Mouse (Mus musculus) heart, postnatal 0 days (tissue): ENCODE measurements at regions not wholly inside any gene's neighbourhood (a gene's known extent, or its start where the extent isn't known, plus 50 kb on each side); places are given as distances from the start of the nearest gene placed in this dataset.
A peak's percentile ranks its signal among the peaks of the same experiment; 100 is the strongest.

Experiments used
- ATAC-seq: fragments of 200-750 bp; cut with Nextera tagmentation; 2 replicates; pipeline ENCODE4 v1.8.0; 2017; ENCODE audit warnings: low read depth, moderate number of reproducible peaks, moderate library complexity; ENCODE audit not compliant: insufficient read depth
- DNase-seq: peaks from one replicate; pipeline ENCODE4 v3.0.0-alpha.2; 2016; ENCODE audit warnings: low spot score
- H3K27ac ChIP-seq: fragments of 300-500 bp; sonication (generic); 2 replicates; pipeline ENCODE4 v1.5.1; 2014; ENCODE audit warnings: low read depth, mild to moderate bottlenecking
- H3K27me3 ChIP-seq: fragments of 300-500 bp; sonication (generic); 2 replicates; pipeline ENCODE4 v1.6.1; 2014; ENCODE audit warnings: low read length, mixed read lengths; ENCODE audit not compliant: control insufficient read depth, insufficient read depth
- H3K36me3 ChIP-seq: fragments of 300-500 bp; sonication (generic); replicated peaks from 2 replicates; pipeline ENCODE4 v1.6.1; 2014; ENCODE audit warnings: low read length, mixed read lengths; ENCODE audit not compliant: control insufficient read depth, insufficient read depth
- H3K4me1 ChIP-seq: fragments of 300-500 bp; sonication (generic); 2 replicates; pipeline ENCODE4 v1.6.1; 2014; ENCODE audit warnings: antibody characterized with exemption; ENCODE audit not compliant: control insufficient read depth, insufficient read depth
- H3K4me2 ChIP-seq: fragments of 300-500 bp; sonication (generic); 2 replicates; pipeline ENCODE4 v1.6.1; 2014; ENCODE audit warnings: low read depth, mild to moderate bottlenecking, low read length, moderate library complexity
- H3K4me3 ChIP-seq: fragments of 300-500 bp; sonication (generic); 2 replicates; pipeline ENCODE4 v1.5.1; 2014; ENCODE audit warnings: low read depth, low read length
- H3K9ac ChIP-seq: fragments of 300-500 bp; sonication (generic); replicated peaks from 2 replicates; pipeline ENCODE4 v1.6.1; 2014; ENCODE audit warnings: low read depth, low read length, mixed read lengths
- H3K9me3 ChIP-seq: fragments of 300-500 bp; sonication (generic); replicated peaks from 2 replicates; pipeline ENCODE4 v1.6.1; 2016; ENCODE audit warnings: low read length; ENCODE audit not compliant: control insufficient read depth
- CTCF ChIP-seq: IDR thresholded peaks from 2 replicates; pipeline ENCODE4 v1.5.1; 2016; ENCODE audit warnings: antibody characterized with exemption, control low read depth, low read depth
- EP300 ChIP-seq: IDR thresholded peaks from 2 replicates; pipeline ENCODE4 v1.6.1; 2016; ENCODE audit warnings: antibody characterized with exemption, low read depth
- WGBS: fragments of 180-500 bp; shearing (Covaris S2); extraction: QIAGEN DNeasy Blood & Tissue Kit; methylation state at CpG from one replicate; pipeline ENCODE4 v1.1.7; 2014; 5-methylcytosine and 5-hydroxymethylcytosine counted together

GRCm38 (mm10) chr2:169204254-169204752 is 248.9 kb upstream of the Zfp64 start:
- Histone ChIP-seq H3K4me1 (peaks cover 3% of the 10 kb centered on the region; the same call in 1 of the 2 replicates), H3K4me3 (peak overlapping the region; percentile 17), H3K4me2 (peak overlapping the region; percentile 52), H3K9ac (no peak overlapping the region), H3K36me3 (no peaks in the 10 kb centered on the region), H3K27ac (no peak overlapping the region), H3K27me3 (no peaks in the 10 kb centered on the region), H3K9me3 (no peaks in the 10 kb centered on the region)
- ATAC-seq (peak; percentile 68; the same call in 1 of the 2 replicates), DNase-seq (peak; percentile 13)
- 17% methylated on average over 19 of the region's 19 CpGs for WGBS
- TF ChIP-seq EP300 (no peak), CTCF (no peak)

- no peak for DNase-seq
- no peak for ATAC-seq
- WGBS = 85% methylated on average over 7 of the region's 7 CpGs
- H3K4me1 ChIP-seq = no peaks in the 10 kb centered on the region
- H3K36me3 ChIP-seq = no peaks in the 10 kb centered on the region
- H3K9me3 ChIP-seq = no peaks in the 10 kb centered on the region
- H3K27ac ChIP-seq = no peak overlapping the region
- H3K27me3 ChIP-seq = no peaks in the 10 kb centered on the region
- no peak for TF ChIP-seq CTCF
- no peak for TF ChIP-seq EP300
- H3K4me3 ChIP-seq = no peak overlapping the region
- H3K9ac ChIP-seq = no peak overlapping the region
- H3K4me2 ChIP-seq = no peak overlapping the region
These were observed 236.6 kb upstream of the Zfp64 start for GRCm38 (mm10) chr2:169191974-169192373.

- no peak for DNase-seq
- no peak overlapping the region for H3K27ac ChIP-seq
- no peaks in the 10 kb centered on the region for H3K27me3 ChIP-seq
- no peak overlapping the region for H3K4me3 ChIP-seq
- no peak for TF ChIP-seq EP300
- no peaks in the 10 kb centered on the region for H3K36me3 ChIP-seq
- no peaks in the 10 kb centered on the region for H3K9me3 ChIP-seq
- no peak for ATAC-seq
- no peak overlapping the region for H3K4me2 ChIP-seq
- no peaks in the 10 kb centered on the region for H3K4me1 ChIP-seq
- no peak overlapping the region for H3K9ac ChIP-seq
- 73% methylated on average over 10 of the region's 10 CpGs for WGBS
These were observed 236.1 kb upstream of the Zfp64 start for GRCm38 (mm10) chr2:169191465-169191864.

- no peaks in the 10 kb centered on the region for H3K36me3 ChIP-seq
- H3K4me1 ChIP-seq = no peaks in the 10 kb centered on the region
- H3K27ac ChIP-seq = no peak overlapping the region
- DNase-seq = no peak
- TF ChIP-seq EP300 = no peak
- TF ChIP-seq CTCF = no peak
- no peaks in the 10 kb centered on the region for H3K27me3 ChIP-seq
- no peak overlapping the region for H3K4me2 ChIP-seq
- 75% methylated on average over 3 of the region's 3 CpGs for WGBS
- no peak overlapping the region for H3K4me3 ChIP-seq
- no peak overlapping the region for H3K9ac ChIP-seq
- H3K9me3 ChIP-seq = no peaks in the 10 kb centered on the region
- ATAC-seq = no peak
These were observed 222.2 kb upstream of the Zfp64 start for GRCm38 (mm10) chr2:169177565-169177964.

GRCm38 (mm10) chr2:169168795-169169194 is 213.4 kb upstream of the Zfp64 start:
- Histone ChIP-seq H3K9me3 (no peaks in the 10 kb centered on the region), H3K27ac (no peak overlapping the region), H3K4me3 (no peak overlapping the region), H3K9ac (no peak overlapping the region), H3K4me2 (no peak overlapping the region), H3K36me3 (no peaks in the 10 kb centered on the region), H3K4me1 (no peaks in the 10 kb centered on the region), H3K27me3 (no peaks in the 10 kb centered on the region; the same call in 1 of the 2 replicates)
- 70% methylated on average over 5 of the region's 5 CpGs for WGBS
- ATAC-seq (no peak), DNase-seq (no peak)
- TF ChIP-seq CTCF (no peak), EP300 (no peak)

- H3K9ac ChIP-seq = no peak overlapping the region
- ATAC-seq (no peak), DNase-seq (no peak)
- 75% methylated on average over 6 of the region's 6 CpGs for WGBS
- H3K4me2 ChIP-seq = no peak overlapping the region
- H3K27ac ChIP-seq = no peak overlapping the region
- H3K9me3 ChIP-seq = no peaks in the 10 kb centered on the region
- no peaks in the 10 kb centered on the region; the same call in 1 of the 2 replicates for H3K27me3 ChIP-seq
- H3K36me3 ChIP-seq = no peaks in the 10 kb centered on the region
- H3K4me1 ChIP-seq = no peaks in the 10 kb centered on the region
- TF ChIP-seq CTCF (no peak), EP300 (no peak)
- H3K4me3 ChIP-seq = no peak overlapping the region
These were observed 213.0 kb upstream of the Zfp64 start for GRCm38 (mm10) chr2:169168376-169168775.
